Mouse (Mus musculus): ENCODE measurements at regions not wholly inside any gene's neighbourhood (a gene's known extent, or its start where the extent isn't known, plus 50 kb on each side); places are given as distances from the start of the nearest gene placed in this dataset.

- Histone ChIP-seq H3K27ac (ENCODE audit: control insufficient read depth, insufficient read depth, low read depth, low read length) (no peak overlapping the region), H3K4me3 (ENCODE audit: control insufficient read depth, low read depth, low read length) (no peak overlapping the region), H3K4me1 (ENCODE audit: control insufficient read depth, insufficient read depth, low read length) (no peaks in the 10 kb centered on the region), H3K36me3 (ENCODE audit: control insufficient read depth, insufficient read depth, low read length) (no peaks in the 10 kb centered on the region), H3K27me3 (ENCODE audit: control insufficient read depth, insufficient read depth, low read length) (no peaks in the 10 kb centered on the region)
- TF ChIP-seq POLR2A (IDR thresholded peaks at IDR 0.05; ENCODE audit: control insufficient read depth, low read depth, low read length) (no peak), CTCF (IDR thresholded peaks at IDR 0.05; ENCODE audit: control insufficient read depth, insufficient read depth, insufficient replicate concordance, low read depth, low read length) (no peak)
Observed at GRCm38 (mm10) chr2:115126625-115127369, 454.7 kb upstream of the BC052040 start.

DNA sequence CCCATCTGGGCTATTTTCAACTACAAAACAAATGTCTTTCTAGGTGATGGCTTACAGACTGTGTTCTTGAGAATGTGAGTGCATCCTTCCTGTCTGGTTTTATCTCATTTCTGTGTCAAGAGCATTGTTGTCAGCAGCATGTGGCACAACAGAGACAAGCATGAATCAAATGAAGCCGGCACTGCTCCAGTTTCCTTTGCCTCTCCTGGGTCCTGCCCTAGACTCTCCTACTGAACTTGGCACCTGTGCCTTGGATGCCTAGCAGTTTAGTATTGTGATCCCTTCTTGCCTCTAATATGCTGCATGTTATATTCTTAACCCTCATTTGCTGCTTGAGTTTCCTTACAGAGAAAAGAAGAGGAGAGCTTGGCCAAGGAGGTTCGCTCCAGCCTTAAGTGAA lies 449.8 kb upstream of the BC052040 start:
- Histone ChIP-seq H3K27me3 (ENCODE audit: control insufficient read depth, insufficient read depth, low read length) (no peaks in the 10 kb centered on the region), H3K4me3 (ENCODE audit: control insufficient read depth, low read depth, low read length) (no peak overlapping the region), H3K36me3 (ENCODE audit: control insufficient read depth, insufficient read depth, low read length) (no peaks in the 10 kb centered on the region), H3K4me1 (ENCODE audit: control insufficient read depth, insufficient read depth, low read length) (no peaks in the 10 kb centered on the region), H3K27ac (ENCODE audit: control insufficient read depth, insufficient read depth, low read depth, low read length) (no peak overlapping the region)
- TF ChIP-seq POLR2A (IDR thresholded peaks at IDR 0.05; ENCODE audit: control insufficient read depth, low read depth, low read length) (no peak), CTCF (IDR thresholded peaks at IDR 0.05; ENCODE audit: control insufficient read depth, insufficient read depth, insufficient replicate concordance, low read depth, low read length) (no peak)

DNA sequence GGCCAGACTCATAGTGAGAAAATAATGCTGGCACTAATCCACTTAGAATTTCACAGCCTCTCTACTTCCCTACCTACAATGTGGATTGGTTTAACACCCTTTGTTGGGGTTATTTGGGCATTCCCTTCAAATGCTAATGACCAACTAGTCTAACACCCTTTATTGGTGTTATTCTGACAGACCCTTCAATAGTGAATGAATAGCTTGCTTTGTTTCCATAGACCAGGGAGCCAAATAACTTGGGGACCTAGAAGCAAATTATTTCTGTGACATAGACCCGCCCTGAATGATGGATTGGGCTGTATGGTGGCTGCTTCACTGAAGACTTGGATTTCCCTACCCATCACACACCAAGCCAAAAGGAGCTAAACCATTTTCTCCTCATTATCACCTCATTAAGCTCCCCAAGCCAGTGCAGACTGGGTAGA lies 449.3 kb upstream of the BC052040 start:
- no peak overlapping the region for H3K27ac ChIP-seq (ENCODE audit: control insufficient read depth, insufficient read depth, low read depth, low read length)
- H3K36me3 ChIP-seq (ENCODE audit: control insufficient read depth, insufficient read depth, low read length) = no peaks in the 10 kb centered on the region

GRCm38 (mm10) chr2:115141416-115141815 lies 440.1 kb upstream of the BC052040 start:
- H3K36me3 ChIP-seq (ENCODE audit: control insufficient read depth, insufficient read depth, low read length) = no peaks in the 10 kb centered on the region
- no peaks in the 10 kb centered on the region for H3K4me1 ChIP-seq (ENCODE audit: control insufficient read depth, insufficient read depth, low read length)
- TF ChIP-seq POLR2A (IDR thresholded peaks at IDR 0.05; ENCODE audit: control insufficient read depth, low read depth, low read length) = no peak
- TF ChIP-seq CTCF (IDR thresholded peaks at IDR 0.05; ENCODE audit: control insufficient read depth, insufficient read depth, insufficient replicate concordance, low read depth, low read length) = no peak
- no peak overlapping the region for H3K27ac ChIP-seq (ENCODE audit: control insufficient read depth, insufficient read depth, low read depth, low read length)
- H3K4me3 ChIP-seq (ENCODE audit: control insufficient read depth, low read depth, low read length) = no peak overlapping the region
- H3K27me3 ChIP-seq (ENCODE audit: control insufficient read depth, insufficient read depth, low read length) = no peaks in the 10 kb centered on the region

More for the DNA sequence above, 449.3 kb upstream of the BC052040 start:
- TF ChIP-seq CTCF (IDR thresholded peaks at IDR 0.05; ENCODE audit: control insufficient read depth, insufficient read depth, insufficient replicate concordance, low read depth, low read length) (no peak), POLR2A (IDR thresholded peaks at IDR 0.05; ENCODE audit: control insufficient read depth, low read depth, low read length) (no peak)
- no peak overlapping the region for H3K4me3 ChIP-seq (ENCODE audit: control insufficient read depth, low read depth, low read length)
- no peaks in the 10 kb centered on the region for H3K4me1 ChIP-seq (ENCODE audit: control insufficient read depth, insufficient read depth, low read length)
- no peaks in the 10 kb centered on the region for H3K27me3 ChIP-seq (ENCODE audit: control insufficient read depth, insufficient read depth, low read length)

GRCm38 (mm10) chr2:115172111-115172510 lies 409.4 kb upstream of the BC052040 start:
- Histone ChIP-seq H3K4me1 (ENCODE audit: control insufficient read depth, insufficient read depth, low read length) (no peaks in the 10 kb centered on the region), H3K27ac (ENCODE audit: control insufficient read depth, insufficient read depth, low read depth, low read length) (no peak overlapping the region), H3K27me3 (ENCODE audit: control insufficient read depth, insufficient read depth, low read length) (no peaks in the 10 kb centered on the region), H3K36me3 (ENCODE audit: control insufficient read depth, insufficient read depth, low read length) (no peaks in the 10 kb centered on the region), H3K4me3 (ENCODE audit: control insufficient read depth, low read depth, low read length) (no peak overlapping the region)
- TF ChIP-seq CTCF (IDR thresholded peaks at IDR 0.05; ENCODE audit: control insufficient read depth, insufficient read depth, insufficient replicate concordance, low read depth, low read length) (no peak), POLR2A (IDR thresholded peaks at IDR 0.05; ENCODE audit: control insufficient read depth, low read depth, low read length) (no peak)

DNA sequence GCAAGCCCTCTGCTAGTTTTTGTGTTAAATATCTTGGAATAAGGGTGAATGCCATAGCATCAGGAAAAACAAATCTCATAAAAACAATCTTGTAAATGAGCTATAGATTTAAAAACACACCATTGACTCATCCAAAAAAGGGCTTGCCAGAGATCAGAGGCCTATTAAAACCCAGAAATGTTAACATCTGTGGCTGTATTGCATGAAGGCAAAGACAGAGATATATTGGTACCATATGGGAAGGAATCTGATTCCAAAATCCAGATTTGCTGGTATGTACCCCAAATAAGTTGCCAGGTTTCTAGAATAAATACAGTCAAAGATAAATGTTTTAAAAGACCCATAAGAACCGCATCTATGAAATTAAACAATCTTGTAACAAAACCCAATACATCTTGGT lies 404.4 kb upstream of the BC052040 start:
- Histone ChIP-seq H3K27me3 (ENCODE audit: control insufficient read depth, insufficient read depth, low read length) (no peaks in the 10 kb centered on the region), H3K4me3 (ENCODE audit: control insufficient read depth, low read depth, low read length) (no peak overlapping the region), H3K27ac (ENCODE audit: control insufficient read depth, insufficient read depth, low read depth, low read length) (no peak overlapping the region), H3K36me3 (ENCODE audit: control insufficient read depth, insufficient read depth, low read length) (no peaks in the 10 kb centered on the region), H3K4me1 (ENCODE audit: control insufficient read depth, insufficient read depth, low read length) (no peaks in the 10 kb centered on the region)
- no peak for TF ChIP-seq CTCF (IDR thresholded peaks at IDR 0.05; ENCODE audit: control insufficient read depth, insufficient read depth, insufficient replicate concordance, low read depth, low read length)
- TF ChIP-seq POLR2A (IDR thresholded peaks at IDR 0.05; ENCODE audit: control insufficient read depth, low read depth, low read length) = no peak

GRCm38 (mm10) chr2:115177896-115178295 lies 403.6 kb upstream of the BC052040 start:
- Histone ChIP-seq H3K4me1 (ENCODE audit: control insufficient read depth, insufficient read depth, low read length) (no peaks in the 10 kb centered on the region), H3K27me3 (ENCODE audit: control insufficient read depth, insufficient read depth, low read length) (no peaks in the 10 kb centered on the region), H3K4me3 (ENCODE audit: control insufficient read depth, low read depth, low read length) (no peak overlapping the region), H3K27ac (ENCODE audit: control insufficient read depth, insufficient read depth, low read depth, low read length) (no peak overlapping the region), H3K36me3 (ENCODE audit: control insufficient read depth, insufficient read depth, low read length) (no peaks in the 10 kb centered on the region)
- TF ChIP-seq CTCF (IDR thresholded peaks at IDR 0.05; ENCODE audit: control insufficient read depth, insufficient read depth, insufficient replicate concordance, low read depth, low read length) (no peak), POLR2A (IDR thresholded peaks at IDR 0.05; ENCODE audit: control insufficient read depth, low read depth, low read length) (no peak)

Data from testis, adult 2 months (tissue).